Mouse (Mus musculus): ENCODE measurements around the gene Cltc. TPM values are rescaled to one million over a fixed set of nuclear protein-coding genes. Genes with fewer than 3 reads are reported as not detected.

The Cltc gene
- polyA plus RNA-seq, 1 experiment from 2014 or later, result 149 TPM

DNA sequence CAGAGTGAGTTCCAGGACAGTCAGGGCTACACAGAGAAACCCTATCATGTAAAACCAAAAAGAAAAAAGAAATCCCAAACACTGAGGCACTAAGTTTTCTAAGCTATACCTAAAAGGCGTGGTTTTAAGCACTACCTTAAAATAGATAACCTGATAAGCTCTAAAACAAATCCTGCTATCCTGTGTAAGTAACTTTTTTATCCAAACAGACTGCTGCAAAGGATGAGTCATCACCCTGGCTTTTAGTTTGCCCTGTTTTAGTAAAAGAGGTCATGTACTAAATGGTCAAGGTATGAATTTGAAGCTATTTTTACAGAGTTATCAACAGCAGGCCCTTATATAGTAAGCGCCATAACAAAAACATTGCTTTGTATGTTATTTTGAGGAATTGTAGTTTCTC lies 2.5 kb upstream of the Cltc start:
- no peak overlapping the region for H3K4me2 ChIP-seq (ENCODE audit: low read length)
- no peak overlapping the region for H3K4me3 ChIP-seq (replicated peaks; ENCODE audit: low read length)
- ATAC-seq, result no peak
- H3K9me3 ChIP-seq (ENCODE audit: control insufficient read depth, low read length), result no peaks in the 10 kb centered on the region
- H3K4me1 ChIP-seq (replicated peaks; ENCODE audit: control insufficient read depth, insufficient read depth, low read length), result peaks cover 17% of the 10 kb centered on the region
- H3K27me3 ChIP-seq (replicated peaks; ENCODE audit: control insufficient read depth, insufficient read depth, low read length), result no peaks in the 10 kb centered on the region
- H3K27ac ChIP-seq (ENCODE audit: low read length), result no peak overlapping the region
- WGBS, result 96% methylated on average over 2 of the region's 2 CpGs
- no peaks in the 10 kb centered on the region for H3K36me3 ChIP-seq (ENCODE audit: control insufficient read depth, insufficient read depth)
- H3K9ac ChIP-seq (replicated peaks; ENCODE audit: low read depth, low read length), result no peak overlapping the region

DNA sequence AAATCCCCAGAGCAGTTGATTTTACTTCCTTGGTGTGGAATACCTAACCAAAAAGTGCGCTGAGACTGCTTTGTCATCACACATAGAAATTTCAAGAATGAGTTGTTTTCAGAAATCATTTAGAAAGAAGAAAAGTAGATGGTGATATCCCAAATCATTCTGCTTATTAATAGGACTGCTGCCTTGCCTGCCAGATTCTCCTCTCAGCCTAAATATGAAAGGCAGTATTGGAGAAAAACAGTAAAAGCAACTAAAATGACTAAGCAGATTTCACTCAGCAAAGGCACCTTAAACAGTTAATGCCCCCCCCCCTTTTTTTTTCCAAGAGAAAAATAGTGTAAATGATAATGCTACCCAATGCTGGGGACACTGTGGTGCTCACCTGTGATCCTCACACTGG lies 1.9 kb upstream of the Cltc start:
- no peaks in the 10 kb centered on the region for H3K27me3 ChIP-seq (replicated peaks; ENCODE audit: control insufficient read depth, insufficient read depth, low read length)
- H3K4me2 ChIP-seq (ENCODE audit: low read length), result no peak overlapping the region
- no peaks in the 10 kb centered on the region for H3K36me3 ChIP-seq (ENCODE audit: control insufficient read depth, insufficient read depth)
- WGBS, result 84% methylated on average over 1 of the region's 1 CpGs
- ATAC-seq, result no peak
- no peaks in the 10 kb centered on the region for H3K9me3 ChIP-seq (ENCODE audit: control insufficient read depth, low read length)
- peaks cover 17% of the 10 kb centered on the region for H3K4me1 ChIP-seq (replicated peaks; ENCODE audit: control insufficient read depth, insufficient read depth, low read length)
- H3K9ac ChIP-seq (replicated peaks; ENCODE audit: low read depth, low read length), result no peak overlapping the region
- no peak overlapping the region for H3K27ac ChIP-seq (ENCODE audit: low read length)
- H3K4me3 ChIP-seq (replicated peaks; ENCODE audit: low read length), result no peak overlapping the region

- Histone ChIP-seq H3K27ac (ENCODE audit: low read length) (peak overlapping the region; percentile 95), H3K4me1 (replicated peaks; ENCODE audit: control insufficient read depth, insufficient read depth, low read length) (peaks cover 17% of the 10 kb centered on the region), H3K4me3 (replicated peaks; ENCODE audit: low read length) (peak overlapping the region; percentile 100), H3K9ac (replicated peaks; ENCODE audit: low read depth, low read length) (peak overlapping the region; percentile 93), H3K36me3 (ENCODE audit: control insufficient read depth, insufficient read depth) (no peaks in the 10 kb centered on the region), H3K27me3 (replicated peaks; ENCODE audit: control insufficient read depth, insufficient read depth, low read length) (no peaks in the 10 kb centered on the region), H3K4me2 (ENCODE audit: low read length) (peak overlapping the region; percentile 69), H3K9me3 (ENCODE audit: control insufficient read depth, low read length) (no peaks in the 10 kb centered on the region)
- no peak for ATAC-seq
- 33% methylated on average over 6 of the region's 6 CpGs for WGBS
These were observed 1.2 kb upstream of the Cltc start for GRCm38 (mm10) chr11:86758559-86758958.

GRCm38 (mm10) chr11:86757142-86757479 lies 254 bp downstream of the Cltc start:
- Histone ChIP-seq H3K27ac (ENCODE audit: low read length) (peak overlapping the region; percentile 95), H3K9me3 (ENCODE audit: control insufficient read depth, low read length) (no peaks in the 10 kb centered on the region), H3K36me3 (ENCODE audit: control insufficient read depth, insufficient read depth) (no peaks in the 10 kb centered on the region), H3K27me3 (replicated peaks; ENCODE audit: control insufficient read depth, insufficient read depth, low read length) (no peaks in the 10 kb centered on the region), H3K9ac (replicated peaks; ENCODE audit: low read depth, low read length) (peak overlapping the region; percentile 93), H3K4me1 (replicated peaks; ENCODE audit: control insufficient read depth, insufficient read depth, low read length) (peaks cover 20% of the 10 kb centered on the region), H3K4me2 (ENCODE audit: low read length) (peak overlapping the region; percentile 99), H3K4me3 (replicated peaks; ENCODE audit: low read length) (peak overlapping the region; percentile 100)
- WGBS, result under 1% methylated on average over 18 of the region's 18 CpGs
- ATAC-seq, result no peak; the same call in 1 of the 2 replicates

DNA sequence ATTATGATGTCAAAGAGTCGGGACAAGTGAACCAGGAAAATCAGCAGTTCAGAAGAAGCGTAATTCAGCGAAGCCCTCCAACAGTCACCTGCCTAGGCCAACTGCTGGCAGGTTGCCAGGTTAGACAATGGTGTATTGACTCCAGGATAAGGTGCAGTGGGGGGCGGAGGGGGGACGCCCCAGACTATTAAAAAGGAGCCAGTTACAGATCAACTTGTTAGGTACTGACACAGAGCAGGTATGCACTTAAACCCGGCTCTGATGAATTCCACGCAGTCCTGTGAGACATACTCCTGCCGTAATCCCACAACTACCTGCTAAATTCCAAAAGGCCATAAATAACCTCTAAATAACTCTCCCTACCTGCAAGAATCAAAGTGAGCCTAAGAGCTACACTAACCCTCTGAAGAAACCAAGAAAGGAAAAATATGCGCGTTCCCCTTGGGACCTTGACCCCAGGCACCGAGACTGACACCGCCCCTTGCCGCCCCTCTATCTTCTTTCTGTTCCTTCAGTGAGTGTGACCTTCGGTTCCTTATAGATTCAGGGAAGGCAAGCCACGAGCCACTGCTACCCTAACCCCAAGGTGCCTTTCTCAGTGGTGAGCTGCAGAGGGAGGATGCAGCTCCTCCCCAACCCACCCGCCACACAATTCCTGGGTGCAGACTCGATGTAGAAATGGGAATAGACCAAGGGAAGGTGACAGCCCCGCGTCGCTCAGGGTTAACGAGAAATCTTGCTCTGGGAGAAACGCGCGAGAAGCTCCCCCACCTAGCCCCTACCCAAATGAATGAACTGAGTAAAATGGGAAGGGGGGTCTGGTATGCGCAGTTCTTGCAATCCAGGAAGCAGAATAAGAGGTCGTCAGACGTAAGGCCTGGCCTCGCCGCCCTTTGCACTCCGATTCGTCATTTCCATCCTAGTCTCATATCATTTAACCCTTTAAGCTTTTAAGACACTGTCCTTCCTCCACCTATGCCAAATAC lies 916 bp downstream of the Cltc start:
- H3K9me3 ChIP-seq (ENCODE audit: control insufficient read depth, low read length), result no peaks in the 10 kb centered on the region
- peaks cover 20% of the 10 kb centered on the region for H3K4me1 ChIP-seq (replicated peaks; ENCODE audit: control insufficient read depth, insufficient read depth, low read length)
- no peaks in the 10 kb centered on the region for H3K27me3 ChIP-seq (replicated peaks; ENCODE audit: control insufficient read depth, insufficient read depth, low read length)
- 0 out of 2 replicates have a peak, but pooled peaks have one; percentile 9 for ATAC-seq
- H3K36me3 ChIP-seq (ENCODE audit: control insufficient read depth, insufficient read depth), result no peaks in the 10 kb centered on the region
- 2% methylated on average over 31 of the region's 31 CpGs for WGBS
- peak overlapping the region; percentile 99 for H3K4me2 ChIP-seq (ENCODE audit: low read length)
- H3K9ac ChIP-seq (replicated peaks; ENCODE audit: low read depth, low read length), result peak overlapping the region; percentile 93
- H3K4me3 ChIP-seq (replicated peaks; ENCODE audit: low read length), result peak overlapping the region; percentile 100
- H3K27ac ChIP-seq (ENCODE audit: low read length), result peak overlapping the region; percentile 95

DNA sequence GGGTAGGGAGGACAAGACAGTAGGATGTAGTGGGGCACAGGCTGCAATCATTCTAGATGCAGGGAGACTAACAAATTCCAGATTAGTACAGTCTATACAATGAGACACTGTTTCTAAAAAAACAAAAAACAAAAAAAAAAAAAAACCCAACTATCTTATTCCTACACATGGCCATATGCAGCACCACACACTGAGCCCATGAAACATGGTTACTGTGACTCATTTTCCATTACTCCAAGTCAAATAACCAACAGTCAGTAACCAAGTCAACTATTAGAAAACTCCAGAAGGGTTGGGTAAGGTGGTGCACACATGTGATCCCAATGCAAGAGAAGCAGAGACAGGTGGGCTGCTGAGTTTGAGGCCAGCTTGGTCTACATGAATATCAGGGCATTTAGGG lies 5.0 kb downstream of the Cltc start:
- Histone ChIP-seq H3K27ac (ENCODE audit: low read length) (no peak overlapping the region), H3K36me3 (ENCODE audit: control insufficient read depth, insufficient read depth) (no peaks in the 10 kb centered on the region), H3K4me1 (replicated peaks; ENCODE audit: control insufficient read depth, insufficient read depth, low read length) (peaks cover 21% of the 10 kb centered on the region), H3K9me3 (ENCODE audit: control insufficient read depth, low read length) (no peaks in the 10 kb centered on the region), H3K4me2 (ENCODE audit: low read length) (no peak overlapping the region), H3K9ac (replicated peaks; ENCODE audit: low read depth, low read length) (no peak overlapping the region), H3K4me3 (replicated peaks; ENCODE audit: low read length) (no peak overlapping the region), H3K27me3 (replicated peaks; ENCODE audit: control insufficient read depth, insufficient read depth, low read length) (no peaks in the 10 kb centered on the region)
- ATAC-seq, result no peak

GRCm38 (mm10) chr11:86751010-86751409 lies 6.4 kb downstream of the Cltc start:
- no peaks in the 10 kb centered on the region for H3K27me3 ChIP-seq (replicated peaks; ENCODE audit: control insufficient read depth, insufficient read depth, low read length)
- H3K9me3 ChIP-seq (ENCODE audit: control insufficient read depth, low read length), result no peaks in the 10 kb centered on the region
- H3K4me3 ChIP-seq (replicated peaks; ENCODE audit: low read length), result no peak overlapping the region
- 96% methylated on average over 1 of the region's 1 CpGs for WGBS
- H3K27ac ChIP-seq (ENCODE audit: low read length), result no peak overlapping the region
- ATAC-seq, result no peak
- peaks cover 15% of the 10 kb centered on the region for H3K4me1 ChIP-seq (replicated peaks; ENCODE audit: control insufficient read depth, insufficient read depth, low read length)
- no peaks in the 10 kb centered on the region for H3K36me3 ChIP-seq (ENCODE audit: control insufficient read depth, insufficient read depth)
- H3K9ac ChIP-seq (replicated peaks; ENCODE audit: low read depth, low read length), result no peak overlapping the region
- no peak overlapping the region for H3K4me2 ChIP-seq (ENCODE audit: low read length)

- no peak overlapping the region for H3K27ac ChIP-seq (ENCODE audit: low read length)
- ATAC-seq, result no peak
- no peak overlapping the region for H3K4me3 ChIP-seq (replicated peaks; ENCODE audit: low read length)
- no peak overlapping the region for H3K4me2 ChIP-seq (ENCODE audit: low read length)
- H3K4me1 ChIP-seq (replicated peaks; ENCODE audit: control insufficient read depth, insufficient read depth, low read length), result peaks cover 10% of the 10 kb centered on the region
- H3K9ac ChIP-seq (replicated peaks; ENCODE audit: low read depth, low read length), result no peak overlapping the region
- H3K36me3 ChIP-seq (ENCODE audit: control insufficient read depth, insufficient read depth), result no peaks in the 10 kb centered on the region
- 35% methylated on average over 3 of the region's 3 CpGs for WGBS
- no peaks in the 10 kb centered on the region for H3K9me3 ChIP-seq (ENCODE audit: control insufficient read depth, low read length)
- H3K27me3 ChIP-seq (replicated peaks; ENCODE audit: control insufficient read depth, insufficient read depth, low read length), result no peaks in the 10 kb centered on the region
These were observed 7.5 kb downstream of the Cltc start for GRCm38 (mm10) chr11:86749776-86750423.

DNA sequence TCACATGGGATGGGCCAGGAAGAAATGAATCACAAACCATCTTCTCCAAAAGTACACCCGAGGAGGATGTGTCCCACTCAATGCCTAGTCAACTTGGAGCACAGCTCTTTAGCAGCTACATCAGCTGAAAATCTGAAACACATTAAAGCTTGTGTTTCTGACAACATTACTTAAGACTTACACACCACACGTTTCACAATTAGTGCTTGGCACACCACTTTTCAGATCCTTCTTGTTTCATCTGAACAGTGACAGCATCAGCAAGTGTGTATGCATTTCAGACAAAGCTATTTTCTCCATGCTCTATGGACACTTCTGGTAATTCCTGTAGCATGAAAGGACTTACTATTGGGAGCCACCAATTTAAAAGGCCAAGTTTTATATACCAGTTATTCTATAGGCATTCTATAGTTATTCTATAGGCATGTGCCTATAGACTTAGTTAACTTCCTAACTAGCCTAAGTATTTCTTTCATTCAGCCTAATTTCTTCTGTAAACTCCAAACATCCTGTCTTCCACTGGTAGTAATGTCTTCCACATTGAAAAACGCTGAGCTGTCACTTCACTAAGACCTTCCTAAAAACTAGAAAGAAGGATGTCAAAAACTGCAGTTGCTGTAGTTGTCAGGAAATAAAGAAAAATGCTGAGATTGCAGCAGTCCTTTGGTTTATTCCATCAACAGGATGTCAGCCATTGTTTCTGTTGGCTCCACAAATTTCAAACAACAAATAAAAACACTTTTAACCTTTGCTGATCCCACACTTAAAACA lies 11.5 kb downstream of the Cltc start:
- Histone ChIP-seq H3K36me3 (ENCODE audit: control insufficient read depth, insufficient read depth) (no peaks in the 10 kb centered on the region), H3K9ac (replicated peaks; ENCODE audit: low read depth, low read length) (no peak overlapping the region), H3K9me3 (ENCODE audit: control insufficient read depth, low read length) (no peaks in the 10 kb centered on the region), H3K4me2 (ENCODE audit: low read length) (no peak overlapping the region), H3K27ac (ENCODE audit: low read length) (no peak overlapping the region), H3K4me3 (replicated peaks; ENCODE audit: low read length) (no peak overlapping the region), H3K4me1 (replicated peaks; ENCODE audit: control insufficient read depth, insufficient read depth, low read length) (peaks cover 7% of the 10 kb centered on the region), H3K27me3 (replicated peaks; ENCODE audit: control insufficient read depth, insufficient read depth, low read length) (no peaks in the 10 kb centered on the region)
- 80% methylated on average over 3 of the region's 3 CpGs for WGBS
- ATAC-seq, result no peak
